Mouse (Mus musculus) C2C12 (cell line): ENCODE measurements around the gene Smarcb1.

Experiments
- CEBPB ChIP-seq: IDR thresholded peaks from one replicate; pipeline ENCODE4 v1.6.1; 2011; ENCODE audit warnings: low read depth, mild to moderate bottlenecking, control low read depth, moderate library complexity
- CTCF ChIP-seq: IDR thresholded peaks from one replicate; pipeline ENCODE4 v1.5.1; 2011; ENCODE audit not compliant: control insufficient read depth, insufficient read depth, insufficient read length
- MAX ChIP-seq: IDR thresholded peaks from one replicate; pipeline ENCODE4 v1.6.1; 2011; ENCODE audit warnings: mild to moderate bottlenecking, control low read depth
- MYOD1 ChIP-seq: IDR thresholded peaks from one replicate; pipeline ENCODE4 v1.6.1; 2011; ENCODE audit warnings: low read depth; ENCODE audit not compliant: control insufficient read depth, insufficient read length
- MYOG ChIP-seq: IDR thresholded peaks from one replicate; pipeline ENCODE4 v1.6.1; 2011; ENCODE audit not compliant: control insufficient read depth, insufficient read length; ENCODE audit errors: extremely low read depth
- USF1 ChIP-seq: IDR thresholded peaks from one replicate; pipeline ENCODE4 v1.6.1; 2011; ENCODE audit warnings: low read depth, mild to moderate bottlenecking, control low read depth, moderate library complexity

DNA sequence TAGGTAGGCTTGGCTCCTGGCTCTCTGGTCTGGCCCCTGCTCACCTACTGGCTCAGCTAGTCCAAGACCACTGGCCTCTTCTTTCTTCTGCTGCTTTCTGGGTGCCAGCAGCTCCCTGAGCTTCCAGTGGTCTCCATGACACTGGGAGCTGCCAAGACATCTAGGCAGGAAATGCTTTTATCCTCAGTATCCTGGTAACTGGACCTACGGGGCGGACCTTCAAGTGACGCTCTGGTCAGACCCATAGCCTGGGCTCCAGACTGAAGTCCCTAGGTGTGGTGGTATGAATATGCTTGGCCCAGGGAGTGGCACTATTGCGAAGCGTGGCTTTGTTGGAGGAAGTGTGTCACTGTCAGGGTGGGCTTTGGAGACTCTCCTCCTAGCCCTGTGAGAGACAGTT lies 19.1 kb upstream of the Smarcb1 start, which contains the start of gene Gm867:
- TF ChIP-seq CTCF (no peak), MYOG (no peak), USF1 (no peak), MAX (no peak), MYOD1 (no peak), CEBPB (no peak)
